8 mouse cellular contexts compared by ENCODE assay signal in genomic region chr11:108980530-108980929, GRCm38 (mm10).
DNase-seq lines count a peak whose midpoint lies in the region; ATAC-seq and TF ChIP-seq lines count a peak whose summit lies in the region.

No protein-coding gene starts in this region.

- no peaks in the 10 kb centered on the region for H3K36me3 ChIP-seq in heart, embryonic 10.5 days
- no peaks in the 10 kb centered on the region for H3K36me3 ChIP-seq in intestine, postnatal 0 days (ENCODE audit: control insufficient read depth, insufficient read depth)
- no peaks in the 10 kb centered on the region for H3K36me3 ChIP-seq in lung, embryonic 16.5 days (ENCODE audit: control insufficient read depth, insufficient read depth, low read length)

- ATAC-seq in intestine, postnatal 0 days, result peak; percentile 73
- ATAC-seq in lung, embryonic 16.5 days (ENCODE audit: low read depth), result peak; percentile 91
- ATAC-seq in granulocyte monocyte progenitor cell, adult 5-6 weeks (replicated peaks; ENCODE audit: poor library complexity, severe bottlenecking), result no peak

- H3K9ac ChIP-seq in intestine, postnatal 0 days (ENCODE audit: low read depth, low read length), result no peak overlapping the region
- H3K9ac ChIP-seq in lung, embryonic 16.5 days (ENCODE audit: low read length), result no peak overlapping the region

- TF ChIP-seq CTCF in intestine, postnatal 0 days (IDR thresholded peaks at IDR 0.05; ENCODE audit: low read depth), result no peak

- H3K4me1 ChIP-seq in heart, embryonic 10.5 days, result 0 out of 2 replicates have a peak, but pooled peaks cover 4% of the 10 kb centered on the region
- H3K4me1 ChIP-seq in intestine, postnatal 0 days (replicated peaks; ENCODE audit: control insufficient read depth, insufficient read depth, low read length), result 0 out of 2 replicates have a peak, but pooled peaks cover 2% of the 10 kb centered on the region
- peaks cover 20% of the 10 kb centered on the region; the same call in 1 of the 2 replicates for H3K4me1 ChIP-seq in lung, embryonic 16.5 days (replicated peaks; ENCODE audit: control insufficient read depth, insufficient read depth, low read length)

- 66% methylated on average over 12 of the region's 12 CpGs for WGBS in heart, embryonic 10.5 days
- 28% methylated on average over 12 of the region's 12 CpGs for WGBS in intestine, postnatal 0 days
- WGBS in lung, embryonic 16.5 days, result 9% methylated on average over 12 of the region's 12 CpGs

- H3K9me3 ChIP-seq in heart, embryonic 10.5 days, result no peaks in the 10 kb centered on the region
- H3K9me3 ChIP-seq in intestine, postnatal 0 days (ENCODE audit: control insufficient read depth), result no peaks in the 10 kb centered on the region
- no peaks in the 10 kb centered on the region for H3K9me3 ChIP-seq in lung, embryonic 16.5 days (ENCODE audit: control insufficient read depth, low read length)

- H3K27me3 ChIP-seq in heart, embryonic 10.5 days (ENCODE audit: insufficient read depth, poor library complexity, severe bottlenecking), result peaks cover 7% of the 10 kb centered on the region
- no peaks in the 10 kb centered on the region for H3K27me3 ChIP-seq in intestine, postnatal 0 days (replicated peaks; ENCODE audit: control insufficient read depth, insufficient read depth, low read length)
- H3K27me3 ChIP-seq in lung, embryonic 16.5 days (ENCODE audit: control insufficient read depth, insufficient read depth, low read depth, low read length), result no peaks in the 10 kb centered on the region

- H3K4me2 ChIP-seq in intestine, postnatal 0 days (replicated peaks; ENCODE audit: low read depth), result no peak overlapping the region
- H3K4me2 ChIP-seq in lung, embryonic 16.5 days (ENCODE audit: low read depth, low read length), result 0 out of 2 replicates have a peak overlapping the region, but pooled peaks have one; percentile 11

- H3K4me3 ChIP-seq in heart, embryonic 10.5 days, result no peak overlapping the region
- no peak overlapping the region for H3K4me3 ChIP-seq in intestine, postnatal 0 days (ENCODE audit: low read depth, low read length)
- no peak overlapping the region for H3K4me3 ChIP-seq in lung, embryonic 16.5 days (ENCODE audit: low read length)

- H3K27ac ChIP-seq in heart, embryonic 10.5 days, result no peak overlapping the region
- no peak overlapping the region for H3K27ac ChIP-seq in intestine, postnatal 0 days (ENCODE audit: low read depth, low read length)
- peak overlapping the region; percentile 72 for H3K27ac ChIP-seq in lung, embryonic 16.5 days (ENCODE audit: low read length)

- peak; percentile 49 to 73 for DNase-seq in heart, adult 18-20 months
- no peak for DNase-seq in heart, embryonic 10.5 days (ENCODE audit: low spot score)
- peak; percentile 19 for DNase-seq in cerebellum, adult 9-11 months
- DNase-seq in gastrocnemius, adult 8-10 months (ENCODE audit: low spot score in 2 of 2), result no peak
- DNase-seq in thymus, adult 18-20 months, result no peak

Comparison
In these comparisons a context has a peak if more than half of its experiments do, and no peak if none do; other contexts are left out.
1. DNase-seq: peak in heart, adult 18-20 months (2 of 2) and cerebellum, adult 9-11 months (single experiment); none in heart, embryonic 10.5 days (single experiment), gastrocnemius, adult 8-10 months (0 of 2) and thymus, adult 18-20 months (0 of 2).